Mouse (Mus musculus) lung, embryonic 16.5 days (tissue): ENCODE data around the gene Cryzl1. TPM values are rescaled to one million over a fixed set of nuclear protein-coding genes. Genes with fewer than 3 reads are reported as not detected.
"Not testable (repeated sequence)": the region's sequence is repeated elsewhere in the genome, so short reads cannot be mapped to it uniquely, and the experiment has no call there.

Experiments
- ATAC-seq: fragments of 200-750 bp; cut with Nextera tagmentation; 2 replicates; pipeline ENCODE4 v1.8.0; 2017; ENCODE audit warnings: low read depth, mild to moderate bottlenecking, moderate library complexity
- H3K27ac ChIP-seq: fragments of 300-500 bp; sonication (generic); 2 replicates; pipeline ENCODE4 v1.5.1; 2014; ENCODE audit warnings: mild to moderate bottlenecking, control low read depth, low read length
- H3K27me3 ChIP-seq: fragments of 300-500 bp; sonication (generic); 2 replicates; pipeline ENCODE4 v1.6.1; 2014; ENCODE audit warnings: low read depth, low read length, mixed read lengths; ENCODE audit not compliant: control insufficient read depth, insufficient read depth
- H3K36me3 ChIP-seq: fragments of 300-500 bp; sonication (generic); 2 replicates; pipeline ENCODE4 v1.6.1; 2014; ENCODE audit warnings: low read length; ENCODE audit not compliant: control insufficient read depth, insufficient read depth
- H3K4me1 ChIP-seq: fragments of 300-500 bp; sonication (generic); replicated peaks from 2 replicates; pipeline ENCODE4 v1.6.1; 2014; ENCODE audit warnings: low read length, mixed read lengths; ENCODE audit not compliant: control insufficient read depth, insufficient read depth
- H3K4me2 ChIP-seq: fragments of 300-500 bp; sonication (generic); 2 replicates; pipeline ENCODE4 v1.6.1; 2014; ENCODE audit warnings: low read depth, low read length, control low read depth
- H3K4me3 ChIP-seq: fragments of 300-500 bp; sonication (generic); 2 replicates; pipeline ENCODE4 v1.5.1; 2014; ENCODE audit warnings: mild to moderate bottlenecking, low read length, control low read depth
- H3K9ac ChIP-seq: fragments of 300-500 bp; sonication (generic); 2 replicates; pipeline ENCODE4 v1.6.1; 2014; ENCODE audit warnings: low read length, control low read depth
- H3K9me3 ChIP-seq: fragments of 300-500 bp; sonication (generic); 2 replicates; pipeline ENCODE4 v1.6.1; 2016; ENCODE audit warnings: low read length; ENCODE audit not compliant: control insufficient read depth
- WGBS: fragments of 180-500 bp; shearing (Covaris S2); extraction: QIAGEN DNeasy Blood & Tissue Kit; methylation state at CpG from one replicate; pipeline ENCODE4 v1.1.7; 2014; 5-methylcytosine and 5-hydroxymethylcytosine counted together
- polyA plus RNA-seq: library from polyadenylated mRNA; unstranded; fragments of >200 nt; fragmentation: Nextera tagmentation; extraction: Ambion mirVana; gene quantifications from 2 replicates; pipeline ENCODE4 v1.2.1, GENCODE M21; 2015

The Cryzl1 gene
- polyA plus RNA-seq, 1 experiment from 2014 or later: 75.1 TPM

DNA sequence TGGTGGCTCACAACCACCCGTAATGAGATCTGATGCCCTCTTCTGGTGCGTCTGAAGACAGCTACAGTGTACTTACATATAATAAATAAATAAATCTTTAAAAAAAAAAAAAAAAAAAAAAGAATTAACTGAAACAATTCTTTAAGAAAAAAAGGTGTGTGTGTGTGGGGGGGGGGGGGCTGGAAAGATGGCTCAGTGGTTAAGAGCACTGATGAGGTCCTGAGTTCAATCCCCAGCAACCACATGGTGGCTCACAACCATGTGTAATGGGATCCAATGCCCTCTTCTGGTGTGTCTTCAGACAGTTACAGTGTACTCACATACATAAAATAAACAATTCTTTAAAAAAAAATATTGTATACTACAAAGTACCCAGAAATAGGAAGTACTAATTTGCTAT, 83.4 kb downstream of the Cryzl1 start:
- H3K27ac ChIP-seq, ATAC-seq, H3K36me3 ChIP-seq, H3K4me1 ChIP-seq, H3K4me2 ChIP-seq, H3K9me3 ChIP-seq, H3K27me3 ChIP-seq, H3K9ac ChIP-seq, H3K4me3 ChIP-seq: not testable (repeated sequence)
- no CpG with 5 or more reads among the region's 2 CpGs for WGBS

DNA sequence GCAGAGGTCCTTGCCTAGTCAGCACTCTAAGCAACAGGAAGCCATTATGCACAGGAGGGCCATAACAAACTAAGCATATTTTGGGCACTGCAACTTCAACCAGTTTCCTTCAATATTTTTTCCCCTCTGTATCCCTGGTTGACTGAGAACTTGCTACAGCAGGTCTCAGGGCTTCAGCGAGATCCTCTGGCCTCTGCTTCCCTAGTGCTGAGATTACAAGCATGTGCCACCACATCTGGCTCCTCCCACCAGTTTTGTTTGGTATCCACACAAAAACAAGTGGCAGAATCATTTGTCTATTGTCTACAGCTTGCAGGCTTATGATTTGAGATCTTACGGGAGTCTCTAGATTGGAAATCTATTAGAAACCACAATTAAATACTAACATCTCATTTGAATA, 83.9 kb downstream of the Cryzl1 start:
- H3K36me3 ChIP-seq: peaks cover 8% of the 10 kb centered on the region; the same call in 1 of the 2 replicates
- WGBS: 75% methylated on average over 2 of the region's 2 CpGs
- no peaks in the 10 kb centered on the region for H3K9me3 ChIP-seq
- no peaks in the 10 kb centered on the region for H3K27me3 ChIP-seq
- H3K4me1 ChIP-seq: peaks cover 6% of the 10 kb centered on the region
- no peak overlapping the region for H3K4me3 ChIP-seq
- ATAC-seq: no peak
- H3K4me2 ChIP-seq: no peak overlapping the region
- no peak overlapping the region for H3K27ac ChIP-seq
- no peak overlapping the region for H3K9ac ChIP-seq

DNA sequence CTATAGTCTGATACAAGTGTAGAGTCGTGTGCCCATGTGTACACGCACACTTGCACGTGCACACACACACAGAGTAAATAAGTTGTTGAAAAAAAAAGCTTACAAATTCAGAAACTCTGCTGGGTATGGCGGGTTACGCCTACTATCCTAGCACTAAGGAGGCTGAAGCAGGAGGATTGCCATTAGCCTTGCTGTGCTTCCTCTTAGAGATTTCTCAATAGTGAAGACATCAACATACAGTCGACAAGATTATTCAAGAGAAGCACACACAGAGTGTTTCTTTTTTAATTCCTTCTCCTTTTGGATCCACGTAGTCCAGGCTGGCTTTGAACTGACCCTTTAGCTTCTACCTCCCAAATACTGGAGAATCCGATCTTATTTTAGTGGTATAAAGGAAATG, 88.6 kb downstream of the Cryzl1 start:
- no peak overlapping the region for H3K4me2 ChIP-seq
- 88% methylated on average over 8 of the region's 8 CpGs for WGBS
- H3K27ac ChIP-seq: no peak overlapping the region
- H3K27me3 ChIP-seq: no peaks in the 10 kb centered on the region
- no peak overlapping the region for H3K9ac ChIP-seq
- H3K9me3 ChIP-seq: no peaks in the 10 kb centered on the region
- no peak overlapping the region for H3K4me3 ChIP-seq
- ATAC-seq: no peak
- H3K36me3 ChIP-seq: peaks cover 35% of the 10 kb centered on the region
- H3K4me1 ChIP-seq: 0 out of 2 replicates have a peak, but pooled peaks cover 2% of the 10 kb centered on the region

DNA sequence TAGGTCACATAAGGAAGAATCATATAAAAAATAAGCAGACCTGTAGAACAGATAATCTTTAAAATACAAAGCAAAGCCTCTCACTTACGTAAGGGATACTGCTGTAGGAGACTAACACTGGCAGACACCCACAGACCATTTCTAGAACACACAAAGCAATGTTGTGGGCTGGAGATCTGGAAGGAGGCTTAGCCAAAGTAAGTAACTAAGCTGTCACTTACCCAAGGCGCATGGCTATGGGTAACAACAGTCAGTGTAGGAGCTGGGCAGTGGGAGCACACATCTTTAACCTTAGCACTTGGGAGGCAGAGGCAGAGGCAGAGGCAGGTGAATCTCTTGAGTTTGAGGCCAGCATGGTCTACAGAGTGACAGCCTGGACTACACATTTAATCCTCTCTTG, 89.1 kb downstream of the Cryzl1 start:
- H3K27ac ChIP-seq: no peak overlapping the region
- H3K9ac ChIP-seq: no peak overlapping the region
- no peak overlapping the region for H3K4me3 ChIP-seq
- no peak for ATAC-seq
- WGBS: 95% methylated on average over 2 of the region's 2 CpGs
- no peak overlapping the region for H3K4me2 ChIP-seq
- H3K36me3 ChIP-seq: peaks cover 39% of the 10 kb centered on the region
- no peaks in the 10 kb centered on the region for H3K27me3 ChIP-seq
- H3K9me3 ChIP-seq: no peaks in the 10 kb centered on the region
- H3K4me1 ChIP-seq: 0 out of 2 replicates have a peak, but pooled peaks cover under 1% of the 10 kb centered on the region

Other genes starting within 250 kb of the Cryzl1 start
- gene Ifnar1, start 243.7 kb downstream of the Cryzl1 start, polyA plus RNA-seq: 65.0 and 69.3 TPM in 2 replicates
- 53.7 and 54.1 TPM in 2 replicates for gene Ifngr2, start 181.9 kb downstream of the Cryzl1 start, polyA plus RNA-seq
- gene Tmem50b, start 131.2 kb downstream of the Cryzl1 start, polyA plus RNA-seq: 55.4 and 59.1 TPM in 2 replicates
- gene Dnajc28, start 109.9 kb downstream of the Cryzl1 start, polyA plus RNA-seq: 2.2 and 2.9 TPM in 2 replicates
- gene Gart, start 82.0 kb downstream of the Cryzl1 start, polyA plus RNA-seq: 92.7 and 98.9 TPM in 2 replicates
- 113 and 118 TPM in 2 replicates for gene Son, start 81.5 kb downstream of the Cryzl1 start, polyA plus RNA-seq
- 20.8 and 22.2 TPM in 2 replicates for gene Donson, start 40.2 kb downstream of the Cryzl1 start, polyA plus RNA-seq
- gene Itsn1, start 306 bp upstream of the Cryzl1 start, polyA plus RNA-seq: 17.8 and 18.0 TPM in 2 replicates